Mouse (Mus musculus) ES-E14 (cell line): ENCODE measurements at regions not wholly inside any gene's neighbourhood (a gene's known extent, or its start where the extent isn't known, plus 50 kb on each side); places are given as distances from the start of the nearest gene placed in this dataset.

Source experiments
- HCFC1 ChIP-seq: IDR thresholded peaks from 2 replicates; pipeline ENCODE4 v1.6.1; 2012; ENCODE audit warnings: low read length, inconsistent platforms, borderline replicate concordance; ENCODE audit not compliant: insufficient read depth
- ZC3H11A ChIP-seq: IDR thresholded peaks from 2 replicates; pipeline ENCODE4 v1.6.1; 2012; ENCODE audit warnings: low read depth, mild to moderate bottlenecking, inconsistent platforms, low read length, borderline replicate concordance

DNA sequence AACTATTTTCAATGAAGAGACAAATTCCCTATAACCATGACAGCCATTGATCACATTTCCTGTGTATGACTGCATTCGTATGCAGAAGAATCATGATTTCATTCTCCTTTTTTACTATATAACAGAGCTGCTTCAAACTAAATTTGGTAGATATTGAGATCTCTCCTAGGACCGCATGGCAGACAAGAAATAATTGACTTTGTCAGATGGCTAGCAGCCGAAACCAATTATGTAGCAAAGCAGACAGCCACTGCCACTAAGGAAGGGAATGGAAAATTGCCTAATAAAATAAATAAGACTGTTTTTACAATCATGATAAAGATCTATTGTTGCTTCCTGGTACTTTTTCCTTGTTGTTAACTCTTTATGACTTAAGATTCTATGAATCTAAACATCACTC lies 1143.6 kb upstream of the Gm12353 start:
- TF ChIP-seq ZC3H11A = no peak
- no peak for TF ChIP-seq HCFC1
